Mouse (Mus musculus) kidney, adult 2 months (tissue): ENCODE results near the gene Tubb3. TPM values are rescaled to one million over a fixed set of nuclear protein-coding genes. Genes with fewer than 3 reads are reported as not detected.
"Not testable (repeated sequence)": the region's sequence is repeated elsewhere in the genome, so short reads cannot be mapped to it uniquely, and the experiment has no call there.

Source experiments
- DNase-seq: peaks from one replicate; pipeline ENCODE4 v3.0.0; 2021
- H3K27ac ChIP-seq: fragments of 200-500 bp; 2 replicates; pipeline ENCODE4 v1.5.1; 2012; ENCODE audit warnings: low read depth, low read length, control low read depth, inconsistent platforms; ENCODE audit not compliant: insufficient read depth
- H3K27me3 ChIP-seq: fragments of 200-500 bp; replicated peaks from 2 replicates; pipeline ENCODE4 v1.6.1; 2012; ENCODE audit warnings: mild to moderate bottlenecking, moderate library complexity, low read length, inconsistent platforms; ENCODE audit not compliant: control insufficient read depth, insufficient read depth
- H3K36me3 ChIP-seq: fragments of 200-500 bp; 2 replicates; pipeline ENCODE4 v1.6.1; 2012; ENCODE audit warnings: mild to moderate bottlenecking, moderate library complexity, low read length, inconsistent platforms; ENCODE audit not compliant: control insufficient read depth, insufficient read depth
- H3K4me1 ChIP-seq: fragments of 200-500 bp; 2 replicates; pipeline ENCODE4 v1.6.1; 2011; ENCODE audit warnings: low read length; ENCODE audit not compliant: control insufficient read depth, insufficient read depth
- H3K4me3 ChIP-seq: fragments of 200-500 bp; 2 replicates; pipeline ENCODE4 v1.5.1; 2011; ENCODE audit warnings: mild to moderate bottlenecking, low read depth, low read length, control low read depth; ENCODE audit not compliant: insufficient read depth
- CTCF ChIP-seq: fragments of 200-500 bp; conservative IDR thresholded peaks from 2 replicates; pipeline ENCODE4 v1.5.1; 2011; ENCODE audit warnings: low read depth, mild to moderate bottlenecking, control low read depth, low read length, moderate library complexity, mixed read lengths; ENCODE audit not compliant: insufficient read depth, insufficient read length
- POLR2A ChIP-seq: fragments of 200-500 bp; IDR thresholded peaks from one replicate; pipeline ENCODE4 v1.6.1; 2011; ENCODE audit warnings: low read depth, low read length, control low read depth
- whole genome bisulfite sequencing: fragments of 180-500 bp; shearing (Covaris S2); methylation state at CpG from one replicate; pipeline ENCODE4 v1.1.7; 2018; 5-methylcytosine and 5-hydroxymethylcytosine counted together
- polyA plus RNA-seq: library from polyadenylated mRNA; depleted of rRNA; stranded (reverse); fragments of >200 nt; gene quantifications from 2 replicates; pipeline ENCODE4 v1.2.3, GENCODE M21; 2012; rRNA removed

The Tubb3 gene
- polyA plus RNA-seq, 1 experiment, result 12.0 TPM

DNA sequence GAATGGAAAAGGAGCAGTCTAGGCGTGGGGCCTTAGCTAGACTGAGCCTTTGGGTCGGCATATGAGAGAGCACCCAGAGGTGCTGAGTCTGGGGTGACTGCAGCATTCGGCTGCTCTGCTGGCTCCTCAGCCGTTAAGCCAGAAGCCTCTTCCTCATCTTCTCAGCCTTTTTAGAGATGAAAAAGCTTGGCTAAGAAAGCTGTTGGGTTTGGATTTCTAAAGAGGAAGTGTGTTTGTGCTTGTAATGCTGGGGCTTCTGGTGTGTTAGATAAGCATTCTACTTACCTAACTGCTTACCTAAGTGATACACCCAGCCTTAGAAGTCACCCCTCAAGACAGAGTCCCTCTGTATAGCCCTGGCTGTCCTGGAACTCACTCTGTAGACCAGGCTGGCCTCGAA is 39.6 kb downstream of the Tubb3 start:
- no peak for DNase-seq
- TF ChIP-seq POLR2A (no peak), CTCF (no peak)
- no peak overlapping the region for H3K4me3 ChIP-seq
- WGBS, result 93% methylated on average over 5 of the region's 5 CpGs
- peaks cover 5% of the 10 kb centered on the region for H3K36me3 ChIP-seq
- H3K27me3 ChIP-seq, result no peaks in the 10 kb centered on the region
- peaks cover 3% of the 10 kb centered on the region; the same call in 1 of the 2 replicates for H3K4me1 ChIP-seq
- no peak overlapping the region for H3K27ac ChIP-seq

DNA sequence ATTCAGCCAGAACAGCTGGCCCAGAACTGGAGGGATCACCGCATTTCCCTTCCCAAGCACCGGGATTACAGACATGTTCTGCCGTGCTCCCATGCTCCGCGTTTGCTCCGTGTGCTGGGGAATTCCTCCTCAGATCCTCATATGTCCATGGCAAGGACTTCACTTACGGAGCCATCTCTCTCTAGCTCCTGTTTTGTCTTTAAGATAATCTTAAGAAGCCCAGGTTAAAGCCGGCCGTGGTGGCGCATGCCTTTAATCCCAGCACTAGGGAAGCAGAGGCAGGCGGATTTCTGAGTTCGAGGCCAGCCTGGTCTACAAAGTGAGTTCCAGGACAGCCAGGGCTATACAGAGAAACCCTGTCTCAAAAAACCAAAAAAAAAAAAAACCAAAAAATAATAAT is 40.5 kb downstream of the Tubb3 start:
- H3K4me1 ChIP-seq, H3K4me3 ChIP-seq, H3K36me3 ChIP-seq, H3K27ac ChIP-seq, H3K27me3 ChIP-seq, DNase-seq: not testable (repeated sequence)
- 93% methylated on average over 12 of the region's 12 CpGs for WGBS

DNA sequence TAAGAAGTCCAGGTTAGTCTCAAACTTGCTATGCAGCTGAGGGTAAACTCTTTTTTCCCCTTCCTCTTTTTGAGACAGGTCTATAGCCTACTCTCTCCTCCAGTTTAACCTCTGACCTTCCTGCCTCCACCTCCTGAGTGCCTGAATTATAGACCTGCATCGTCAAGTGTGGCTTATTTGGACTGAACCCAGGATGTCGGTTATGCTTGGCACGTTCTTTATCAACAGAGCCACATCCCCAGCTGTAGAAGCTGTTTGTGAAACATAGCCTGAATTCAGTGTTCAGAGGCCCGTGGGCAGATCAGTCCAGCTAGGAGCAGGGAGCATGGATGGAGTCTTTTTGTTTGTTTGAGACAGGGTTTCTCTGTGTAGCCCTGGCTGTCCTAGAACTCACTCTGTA is 40.9 kb downstream of the Tubb3 start:
- no peak for TF ChIP-seq CTCF
- Histone ChIP-seq H3K27ac (no peak overlapping the region), H3K4me3 (no peak overlapping the region), H3K27me3 (no peaks in the 10 kb centered on the region), H3K36me3 (peaks cover 5% of the 10 kb centered on the region), H3K4me1 (no peaks in the 10 kb centered on the region)
- WGBS, result 45% methylated on average over 4 of the region's 4 CpGs
- no peak for DNase-seq

DNA sequence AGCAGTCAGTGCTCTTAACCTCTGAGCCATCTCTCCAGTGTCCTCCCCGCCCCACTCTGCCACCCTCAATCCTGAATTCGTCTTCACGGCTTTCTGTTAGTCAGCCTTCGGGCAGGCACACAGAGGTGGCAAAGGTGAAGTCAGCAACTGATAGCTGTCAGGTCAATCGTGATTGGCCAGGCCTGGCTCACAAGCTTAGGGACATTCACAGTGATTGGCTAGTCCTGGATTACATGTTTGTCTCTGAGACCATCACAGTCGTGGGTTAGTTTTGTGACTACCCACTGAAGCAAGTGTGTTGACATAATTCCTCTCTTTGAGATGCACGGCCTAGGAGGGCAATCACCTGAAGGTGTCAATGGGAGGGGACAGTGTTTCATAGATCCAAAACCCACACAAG is 42.1 kb downstream of the Tubb3 start:
- Histone ChIP-seq H3K27me3 (no peaks in the 10 kb centered on the region), H3K36me3 (peaks cover 5% of the 10 kb centered on the region), H3K27ac (no peak overlapping the region), H3K4me3 (no peak overlapping the region), H3K4me1 (no peaks in the 10 kb centered on the region)
- no peak for DNase-seq
- TF ChIP-seq CTCF (no peak), POLR2A (no peak)
- 77% methylated on average over 7 of the region's 7 CpGs for WGBS

DNA sequence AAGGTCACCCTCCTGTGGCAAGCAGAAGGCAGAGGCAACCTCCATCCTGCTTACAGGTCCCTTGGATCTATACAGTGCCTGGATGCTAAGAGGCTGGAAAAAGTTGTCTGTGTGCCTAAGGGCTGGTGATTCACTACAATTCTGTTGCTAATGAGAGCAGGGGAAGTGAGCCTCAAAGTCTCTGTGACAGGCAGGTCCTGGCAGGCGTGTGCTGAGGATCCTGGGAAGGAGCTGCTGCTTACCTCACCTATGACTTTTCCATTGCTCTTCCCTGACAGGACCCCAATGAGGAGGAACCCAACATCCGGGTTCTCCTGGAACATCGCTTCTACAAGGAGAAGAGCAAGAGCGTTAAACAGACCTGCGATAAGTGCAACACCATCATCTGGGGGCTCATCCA is 42.7 kb downstream of the Tubb3 start:
- H3K36me3 ChIP-seq, result peaks cover 5% of the 10 kb centered on the region
- WGBS, result 90% methylated on average over 5 of the region's 5 CpGs
- DNase-seq, result no peak
- H3K27me3 ChIP-seq, result no peaks in the 10 kb centered on the region
- no peak overlapping the region for H3K4me3 ChIP-seq
- TF ChIP-seq CTCF, result no peak
- TF ChIP-seq POLR2A, result no peak
- no peak overlapping the region for H3K27ac ChIP-seq
- H3K4me1 ChIP-seq, result no peaks in the 10 kb centered on the region

DNA sequence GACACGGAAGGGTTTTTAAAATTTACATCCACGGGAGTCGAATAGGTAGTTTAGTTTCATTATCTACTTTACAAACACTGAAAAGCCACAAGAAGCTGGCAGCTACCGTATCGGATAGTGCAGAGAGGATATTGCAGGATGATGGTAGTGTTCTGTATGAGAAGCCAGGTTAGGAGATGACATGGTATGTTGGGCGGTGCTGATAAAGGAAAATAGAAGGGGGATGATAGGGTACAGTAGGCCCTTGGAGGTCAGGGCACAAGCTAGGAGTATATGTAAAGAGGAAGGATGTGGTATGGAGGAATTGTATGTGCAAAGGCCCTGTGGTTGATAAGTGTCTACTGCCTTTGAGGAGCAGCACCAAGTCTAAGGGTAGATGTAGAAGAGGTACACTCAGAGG is 43.3 kb downstream of the Tubb3 start:
- no peak overlapping the region for H3K27ac ChIP-seq
- H3K27me3 ChIP-seq, result no peaks in the 10 kb centered on the region
- H3K4me1 ChIP-seq, result no peaks in the 10 kb centered on the region
- 94% methylated on average over 6 of the region's 6 CpGs for WGBS
- H3K36me3 ChIP-seq, result peaks cover 5% of the 10 kb centered on the region
- TF ChIP-seq CTCF (no peak), POLR2A (no peak)
- no peak for DNase-seq
- no peak overlapping the region for H3K4me3 ChIP-seq

DNA sequence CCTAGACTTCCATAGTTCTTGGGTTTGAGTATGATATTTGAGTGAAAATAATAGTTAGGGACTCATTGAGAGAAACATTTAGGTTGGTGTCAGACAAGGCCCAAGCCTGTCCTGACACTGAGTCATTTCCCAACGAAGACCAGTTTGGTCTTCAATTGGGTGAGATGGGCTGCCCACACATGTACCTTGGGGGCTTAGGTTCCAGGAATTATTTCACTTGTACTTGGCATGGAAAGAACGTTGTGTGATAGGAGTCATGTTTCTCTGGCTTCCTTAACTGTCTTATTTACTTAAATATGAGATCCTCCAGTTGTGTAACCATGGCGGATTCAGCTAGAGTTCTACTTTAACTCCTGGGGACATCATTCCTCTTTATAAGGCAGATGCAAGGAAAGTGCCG is 52.4 kb downstream of the Tubb3 start:
- H3K4me1 ChIP-seq, result peaks cover 2% of the 10 kb centered on the region; the same call in 1 of the 2 replicates

DNA sequence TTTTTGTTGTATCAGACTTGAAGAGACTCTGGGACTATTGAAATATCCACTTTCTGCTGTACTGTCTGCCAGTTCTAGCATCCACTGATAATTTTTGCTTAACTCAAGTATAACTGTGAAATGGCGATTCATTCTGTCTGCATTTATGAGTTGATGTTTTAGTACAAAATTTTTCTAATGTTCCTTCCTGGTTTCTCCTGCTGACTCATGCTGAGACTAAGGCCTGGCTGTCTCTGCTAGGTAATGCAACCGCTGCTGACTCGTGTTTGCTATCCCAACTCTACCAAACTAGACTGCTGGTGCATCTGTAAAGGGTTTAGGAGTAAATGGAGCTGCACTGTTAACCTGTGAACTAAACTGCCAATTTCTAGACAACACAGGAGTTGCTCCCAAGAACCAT is 56.3 kb downstream of the Tubb3 start:
- H3K4me3 ChIP-seq, result no peak overlapping the region
- peaks cover 2% of the 10 kb centered on the region; the same call in 1 of the 2 replicates for H3K4me1 ChIP-seq
- no peak for TF ChIP-seq POLR2A
- no peak for TF ChIP-seq CTCF
- H3K27ac ChIP-seq, result no peak overlapping the region
- no peaks in the 10 kb centered on the region for H3K27me3 ChIP-seq
- DNase-seq, result no peak
- WGBS, result 76% methylated on average over 3 of the region's 3 CpGs
- H3K36me3 ChIP-seq, result no peaks in the 10 kb centered on the region

More for the DNA sequence above, 52.4 kb downstream of the Tubb3 start:
- no peak overlapping the region for H3K4me3 ChIP-seq
- TF ChIP-seq POLR2A (no peak), CTCF (no peak)
- H3K27ac ChIP-seq, result no peak overlapping the region
- DNase-seq, result no peak
- H3K36me3 ChIP-seq, result no peaks in the 10 kb centered on the region
- WGBS, result 81% methylated on average over 4 of the region's 4 CpGs
- no peaks in the 10 kb centered on the region for H3K27me3 ChIP-seq

Other genes starting within 250 kb of the Tubb3 start
- gene Dpep1, start 225.2 kb upstream of the Tubb3 start, polyA plus RNA-seq, result 360 and 388 TPM in 2 replicates
- 99.6 and 112 TPM in 2 replicates for gene Chmp1a, start 198.7 kb upstream of the Tubb3 start, polyA plus RNA-seq
- gene Spata33, start 198.6 kb upstream of the Tubb3 start, polyA plus RNA-seq, result 3.5 and 4.6 TPM in 2 replicates
- gene Cdk10, start 186.6 kb upstream of the Tubb3 start, polyA plus RNA-seq, result 53.3 and 53.7 TPM in 2 replicates
- gene Spata2l, start 175.2 kb upstream of the Tubb3 start, polyA plus RNA-seq, result 14.9 and 16.7 TPM in 2 replicates
- gene Zfp276, start 157.2 kb upstream of the Tubb3 start, polyA plus RNA-seq, result 22.4 and 29.9 TPM in 2 replicates
- gene Vps9d1, start 157.1 kb upstream of the Tubb3 start, polyA plus RNA-seq, result 42.7 and 79.9 TPM in 2 replicates
- 15.9 and 19.2 TPM in 2 replicates for gene Fanca, start 92.8 kb upstream of the Tubb3 start, polyA plus RNA-seq
- gene Spire2, start 78.7 kb upstream of the Tubb3 start, polyA plus RNA-seq, result 6.0 and 7.2 TPM in 2 replicates
- gene Tcf25, start 37.7 kb upstream of the Tubb3 start, polyA plus RNA-seq, result 164 and 166 TPM in 2 replicates
- gene Mc1r, start 4.3 kb upstream of the Tubb3 start, polyA plus RNA-seq, result not detected in 2 replicates
- gene Def8, start 12.1 kb downstream of the Tubb3 start, polyA plus RNA-seq, result 87.1 and 97.6 TPM in 2 replicates
- gene Afg3l1, start 66.5 kb downstream of the Tubb3 start, polyA plus RNA-seq, result 36.5 and 38.7 TPM in 2 replicates
- gene Dbndd1, start 104.0 kb downstream of the Tubb3 start, polyA plus RNA-seq, result 0.05 and 0.19 TPM in 2 replicates
- gene Gas8, start 107.4 kb downstream of the Tubb3 start, polyA plus RNA-seq, result 8.4 and 9.3 TPM in 2 replicates
- 3.4 and 4.6 TPM in 2 replicates for gene Rhou, start 242.5 kb downstream of the Tubb3 start, polyA plus RNA-seq